Mouse (Mus musculus): ENCODE data around the gene Gm6169. TPM values are rescaled to one million over a fixed set of nuclear protein-coding genes. Genes with fewer than 3 reads are reported as not detected.
"Not testable (repeated sequence)": the region's sequence is repeated elsewhere in the genome, so short reads cannot be mapped to it uniquely, and the experiment has no call there.

The Gm6169 gene
- 0.71 and 1.9 TPM in 2 replicates for polyA plus RNA-seq (2014; fragmentation: Nextera tagmentation; extraction: Ambion mirVana)

- no peak within 1 kb of the TSS for H3K4me3 ChIP-seq (ENCODE audit: low read depth, low read length)
- H3K36me3 ChIP-seq (ENCODE audit: control insufficient read depth, insufficient read depth, low read length) = no peaks in the 10 kb centered on the region; the same call in 1 of the 2 replicates
- DNase-seq (ENCODE audit: low spot score) (peak; percentile 72), ATAC-seq (replicated peaks; ENCODE audit: low FRiP score) (peak; percentile 49; the same call in 1 of the 2 replicates)
- WGBS = 81% methylated on average over 21 of the region's 22 CpGs
- H3K4me1 ChIP-seq (replicated peaks; ENCODE audit: control insufficient read depth, insufficient read depth, low read length) = no peaks in the 10 kb centered on the region
- no peak within 1 kb of the TSS for H3K9ac ChIP-seq (ENCODE audit: low read length)
- H3K27ac ChIP-seq (ENCODE audit: low read depth, low read length) = no peak within 1 kb of the TSS
- no peak within 1 kb of the TSS for H3K4me2 ChIP-seq (ENCODE audit: low read depth, low read length, severe bottlenecking)
- no peaks in the 10 kb centered on the region for H3K9me3 ChIP-seq (ENCODE audit: control insufficient read depth, low read length)
- no peaks in the 10 kb centered on the region for H3K27me3 ChIP-seq (ENCODE audit: control insufficient read depth, insufficient read depth, low read length)
Observed at GRCm38 (mm10) chr13:97099187-97099852, at the start of gene Gm6169. Gene Gm6169, minus strand, starts transcription at chr13:97099237.

GRCm38 (mm10) chr13:97145834-97146233 is 46.8 kb upstream of the Gm6169 start:
- DNase-seq (ENCODE audit: low spot score) (peak; percentile 53), ATAC-seq (replicated peaks; ENCODE audit: low FRiP score) (no peak)
- Histone ChIP-seq H3K27me3 (ENCODE audit: control insufficient read depth, insufficient read depth, low read length) (no peaks in the 10 kb centered on the region), H3K36me3 (ENCODE audit: control insufficient read depth, insufficient read depth, low read length) (no peaks in the 10 kb centered on the region; the same call in 1 of the 2 replicates), H3K4me2 (ENCODE audit: low read depth, low read length, severe bottlenecking) (no peak overlapping the region), H3K9ac (ENCODE audit: low read length) (no peak overlapping the region), H3K4me3 (ENCODE audit: low read depth, low read length) (no peak overlapping the region), H3K27ac (ENCODE audit: low read depth, low read length) (no peak overlapping the region), H3K9me3 (ENCODE audit: control insufficient read depth, low read length) (no peaks in the 10 kb centered on the region), H3K4me1 (replicated peaks; ENCODE audit: control insufficient read depth, insufficient read depth, low read length) (no peaks in the 10 kb centered on the region)
- WGBS = 59% methylated on average over 4 of the region's 4 CpGs

- WGBS = 89% methylated on average over 7 of the region's 7 CpGs
- Histone ChIP-seq H3K36me3 (ENCODE audit: control insufficient read depth, insufficient read depth, low read length) (no peaks in the 10 kb centered on the region; the same call in 1 of the 2 replicates), H3K4me2 (ENCODE audit: low read depth, low read length, severe bottlenecking) (no peak overlapping the region), H3K27ac (ENCODE audit: low read depth, low read length) (no peak overlapping the region), H3K9ac (ENCODE audit: low read length) (no peak overlapping the region), H3K9me3 (ENCODE audit: control insufficient read depth, low read length) (no peaks in the 10 kb centered on the region), H3K4me3 (ENCODE audit: low read depth, low read length) (no peak overlapping the region), H3K27me3 (ENCODE audit: control insufficient read depth, insufficient read depth, low read length) (no peaks in the 10 kb centered on the region), H3K4me1 (replicated peaks; ENCODE audit: control insufficient read depth, insufficient read depth, low read length) (no peaks in the 10 kb centered on the region; the same call in 1 of the 2 replicates)
- DNase-seq (ENCODE audit: low spot score) (no peak), ATAC-seq (replicated peaks; ENCODE audit: low FRiP score) (no peak)
Observed at GRCm38 (mm10) chr13:97142321-97142720, 43.3 kb upstream of the Gm6169 start.

- H3K4me1 ChIP-seq (replicated peaks; ENCODE audit: control insufficient read depth, insufficient read depth, low read length); H3K27me3 ChIP-seq (ENCODE audit: control insufficient read depth, insufficient read depth, low read length); H3K9me3 ChIP-seq (ENCODE audit: control insufficient read depth, low read length); H3K36me3 ChIP-seq (ENCODE audit: control insufficient read depth, insufficient read depth, low read length); H3K27ac ChIP-seq (ENCODE audit: low read depth, low read length); ATAC-seq (replicated peaks; ENCODE audit: low FRiP score); DNase-seq (ENCODE audit: low spot score): not testable (repeated sequence)
- H3K4me2 ChIP-seq (ENCODE audit: low read depth, low read length, severe bottlenecking) = peak overlapping the region; percentile 54
- peak overlapping the region; percentile 72 for H3K9ac ChIP-seq (ENCODE audit: low read length)
- H3K4me3 ChIP-seq (ENCODE audit: low read depth, low read length) = peak overlapping the region; percentile 68
- 37% methylated on average over 8 of the region's 8 CpGs for WGBS
Observed at GRCm38 (mm10) chr13:97138404-97138931, 39.4 kb upstream of the Gm6169 start.

GRCm38 (mm10) chr13:97137466-97138400 is 38.7 kb upstream of the Gm6169 start, which contains the start of the genes Gfm2 and Nsa2:
Gene Gfm2, plus strand, starts transcription at chr13:97137937.
Gene Nsa2, minus strand, starts transcription at chr13:97137937.
- Histone ChIP-seq H3K27me3 (ENCODE audit: control insufficient read depth, insufficient read depth, low read length) (no peaks in the 10 kb centered on the region), H3K4me3 (ENCODE audit: low read depth, low read length) (peak within 1 kb of the TSS; percentile 68), H3K9me3 (ENCODE audit: control insufficient read depth, low read length) (no peaks in the 10 kb centered on the region), H3K36me3 (ENCODE audit: control insufficient read depth, insufficient read depth, low read length) (peaks cover 4% of the 10 kb centered on the region; the same call in 1 of the 2 replicates), H3K9ac (ENCODE audit: low read length) (peak within 1 kb of the TSS; percentile 72), H3K4me1 (replicated peaks; ENCODE audit: control insufficient read depth, insufficient read depth, low read length) (no peaks in the 10 kb centered on the region; the same call in 1 of the 2 replicates), H3K4me2 (ENCODE audit: low read depth, low read length, severe bottlenecking) (peak within 1 kb of the TSS; percentile 54), H3K27ac (ENCODE audit: low read depth, low read length) (0 out of 2 replicates have a peak within 1 kb of the TSS, but pooled peaks have one; percentile 14)
- DNase-seq (ENCODE audit: low spot score) (peak; percentile 92), ATAC-seq (replicated peaks; ENCODE audit: low FRiP score) (peak; percentile 97)
- WGBS = under 1% methylated on average over 57 of the region's 57 CpGs

- H3K9ac ChIP-seq (ENCODE audit: low read length); H3K36me3 ChIP-seq (ENCODE audit: control insufficient read depth, insufficient read depth, low read length); DNase-seq (ENCODE audit: low spot score); H3K27ac ChIP-seq (ENCODE audit: low read depth, low read length); H3K9me3 ChIP-seq (ENCODE audit: control insufficient read depth, low read length); ATAC-seq (replicated peaks; ENCODE audit: low FRiP score); H3K4me3 ChIP-seq (ENCODE audit: low read depth, low read length); H3K4me1 ChIP-seq (replicated peaks; ENCODE audit: control insufficient read depth, insufficient read depth, low read length); H3K27me3 ChIP-seq (ENCODE audit: control insufficient read depth, insufficient read depth, low read length); H3K4me2 ChIP-seq (ENCODE audit: low read depth, low read length, severe bottlenecking): not testable (repeated sequence)
- no CpG with 5 or more reads among the region's 2 CpGs for WGBS
Observed at GRCm38 (mm10) chr13:97130413-97130812, 31.4 kb upstream of the Gm6169 start.

- H3K27me3 ChIP-seq (ENCODE audit: control insufficient read depth, insufficient read depth, low read length); H3K4me2 ChIP-seq (ENCODE audit: low read depth, low read length, severe bottlenecking); ATAC-seq (replicated peaks; ENCODE audit: low FRiP score); H3K36me3 ChIP-seq (ENCODE audit: control insufficient read depth, insufficient read depth, low read length); H3K27ac ChIP-seq (ENCODE audit: low read depth, low read length); H3K4me3 ChIP-seq (ENCODE audit: low read depth, low read length); H3K9me3 ChIP-seq (ENCODE audit: control insufficient read depth, low read length); DNase-seq (ENCODE audit: low spot score); H3K9ac ChIP-seq (ENCODE audit: low read length); H3K4me1 ChIP-seq (replicated peaks; ENCODE audit: control insufficient read depth, insufficient read depth, low read length): not testable (repeated sequence)
- 93% methylated on average over 2 of the region's 4 CpGs for WGBS
Observed at GRCm38 (mm10) chr13:97129654-97130053, 30.6 kb upstream of the Gm6169 start.

- Histone ChIP-seq H3K4me2 (ENCODE audit: low read depth, low read length, severe bottlenecking) (no peak overlapping the region), H3K36me3 (ENCODE audit: control insufficient read depth, insufficient read depth, low read length) (no peaks in the 10 kb centered on the region), H3K9me3 (ENCODE audit: control insufficient read depth, low read length) (no peaks in the 10 kb centered on the region), H3K27me3 (ENCODE audit: control insufficient read depth, insufficient read depth, low read length) (no peaks in the 10 kb centered on the region), H3K4me1 (replicated peaks; ENCODE audit: control insufficient read depth, insufficient read depth, low read length) (no peaks in the 10 kb centered on the region), H3K4me3 (ENCODE audit: low read depth, low read length) (no peak overlapping the region), H3K9ac (ENCODE audit: low read length) (no peak overlapping the region), H3K27ac (ENCODE audit: low read depth, low read length) (no peak overlapping the region)
- 78% methylated on average over 3 of the region's 3 CpGs for WGBS
- ATAC-seq (replicated peaks; ENCODE audit: low FRiP score) = no peak
- no peak for DNase-seq (ENCODE audit: low spot score)
Observed at GRCm38 (mm10) chr13:97121341-97121740, 22.3 kb upstream of the Gm6169 start.
